Mouse (Mus musculus): Measurements from ENCODE around the gene Zfp213. TPM values are rescaled to one million over a fixed set of nuclear protein-coding genes. Genes with fewer than 3 reads are reported as not detected.
"Not testable (repeated sequence)": the region's sequence is repeated elsewhere in the genome, so short reads cannot be mapped to it uniquely, and the experiment has no call there.

Zfp213 gene
- polyA plus RNA-seq, 1 experiment from 2014 or later: 21.3 TPM

DNA sequence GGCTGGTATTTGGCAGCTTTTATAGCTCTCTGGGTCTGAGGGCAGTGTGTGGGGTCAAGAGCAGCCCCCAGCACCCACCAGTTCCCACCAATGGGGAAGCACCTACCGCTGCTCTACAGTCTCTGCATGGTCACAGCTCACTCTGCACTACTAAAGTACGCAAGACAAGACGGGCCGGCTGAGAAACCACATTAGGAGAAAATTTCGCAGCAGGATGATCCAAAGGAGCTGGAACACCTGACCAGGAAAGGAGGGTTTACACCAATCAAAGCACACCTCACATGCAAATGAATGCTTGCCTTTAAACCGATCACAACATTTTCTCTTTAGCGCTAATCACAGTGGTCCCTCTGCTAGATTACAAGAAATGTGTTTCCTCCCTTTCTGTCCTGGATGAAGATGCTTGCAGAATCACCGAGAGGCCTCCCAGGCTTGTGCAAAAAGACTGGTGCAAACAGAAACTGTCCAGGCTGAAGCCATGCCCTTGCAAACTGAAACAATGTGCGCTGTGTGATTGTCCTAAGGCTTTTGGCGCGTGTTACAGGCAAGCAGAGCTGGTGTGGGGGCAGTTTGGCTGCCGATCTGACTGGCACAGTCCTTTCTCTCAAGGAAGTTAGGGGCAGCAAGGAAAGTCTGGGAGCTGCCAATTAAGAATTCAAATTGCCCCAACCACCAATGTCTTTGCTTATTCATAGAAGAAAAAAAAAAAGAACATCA, 21.9 kb downstream of the Zfp213 start:
- ATAC-seq (ENCODE audit: low FRiP score, low read depth): no peak
- no peaks in the 10 kb centered on the region for H3K36me3 ChIP-seq
- H3K4me3 ChIP-seq: no peak overlapping the region

GRCm38 (mm10) chr17:23540605-23541475, 23.2 kb downstream of the Zfp213 start:
- Histone ChIP-seq H3K4me3 (no peak overlapping the region), H3K36me3 (no peaks in the 10 kb centered on the region), H3K4me1 (peaks cover 14% of the 10 kb centered on the region; the same call in 1 of the 2 replicates), H3K27ac (no peak overlapping the region), H3K9me3 (no peaks in the 10 kb centered on the region), H3K27me3 (replicated peaks) (peaks cover 25% of the 10 kb centered on the region), H3K4me2 (replicated peaks) (peak overlapping the region; percentile 39), H3K9ac (no peak overlapping the region)
- ATAC-seq (ENCODE audit: low FRiP score, low read depth): no peak; the same call in 1 of the 2 replicates
- WGBS: 11% methylated on average over 31 of the region's 31 CpGs

More for the DNA sequence above, 21.9 kb downstream of the Zfp213 start:
- Histone ChIP-seq H3K4me1 (peaks cover 14% of the 10 kb centered on the region; the same call in 1 of the 2 replicates), H3K9me3 (no peaks in the 10 kb centered on the region), H3K27ac (no peak overlapping the region), H3K27me3 (replicated peaks) (peaks cover 22% of the 10 kb centered on the region), H3K4me2 (replicated peaks) (peak overlapping the region; percentile 43), H3K9ac (no peak overlapping the region)
- 14% methylated on average over 12 of the region's 12 CpGs for WGBS

DNA sequence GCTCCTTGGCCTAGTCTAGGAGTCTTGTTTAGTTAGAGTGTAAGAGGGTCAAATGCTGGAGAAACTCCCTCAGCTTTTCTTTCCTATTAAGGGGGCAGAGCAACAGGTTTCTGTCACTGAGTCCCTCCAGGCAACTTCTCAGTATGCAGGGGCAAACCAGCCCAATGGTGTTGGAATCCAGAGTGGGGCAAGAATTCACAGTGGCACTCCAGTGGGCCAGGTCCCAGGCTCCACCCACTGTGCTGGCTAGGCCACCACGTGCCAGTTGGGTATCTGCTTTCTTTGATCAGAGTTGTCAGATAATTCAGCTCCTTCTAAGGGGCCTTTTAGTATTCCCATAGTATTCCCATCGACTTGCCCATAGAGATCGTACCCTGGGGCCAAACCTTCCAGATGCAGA, 23.9 kb downstream of the Zfp213 start:
- ATAC-seq (ENCODE audit: low FRiP score, low read depth): no peak
- Histone ChIP-seq H3K9me3 (no peaks in the 10 kb centered on the region), H3K36me3 (no peaks in the 10 kb centered on the region), H3K27ac (no peak overlapping the region), H3K4me2 (replicated peaks) (peak overlapping the region; percentile 39; the same call in 1 of the 2 replicates), H3K27me3 (replicated peaks) (peaks cover 25% of the 10 kb centered on the region), H3K4me3 (no peak overlapping the region), H3K4me1 (peaks cover 14% of the 10 kb centered on the region; the same call in 1 of the 2 replicates), H3K9ac (no peak overlapping the region)
- 34% methylated on average over 3 of the region's 3 CpGs for WGBS

DNA sequence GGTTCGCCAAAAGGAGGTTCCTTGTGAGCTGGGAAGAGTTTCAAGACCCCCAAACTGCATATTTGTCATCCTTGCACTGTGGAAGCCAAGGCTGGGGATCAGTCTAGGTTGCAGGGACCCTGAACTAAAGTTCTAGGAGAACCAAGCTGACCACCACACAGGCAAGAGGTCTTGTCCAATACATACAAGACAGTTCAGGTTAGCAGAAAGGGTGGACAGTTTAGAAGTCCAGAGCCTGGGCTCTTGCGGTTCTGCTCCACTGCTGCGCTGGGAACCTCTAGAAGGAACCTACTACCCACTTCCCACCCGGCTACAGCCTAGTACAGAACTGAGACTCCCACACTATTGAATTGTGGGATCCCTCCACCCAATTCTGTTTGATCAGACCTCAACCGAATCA, 24.4 kb downstream of the Zfp213 start:
- H3K9me3 ChIP-seq: no peaks in the 10 kb centered on the region
- H3K4me2 ChIP-seq (replicated peaks): no peak overlapping the region
- no peaks in the 10 kb centered on the region for H3K36me3 ChIP-seq
- no peak overlapping the region for H3K4me3 ChIP-seq
- ATAC-seq (ENCODE audit: low FRiP score, low read depth): no peak
- H3K9ac ChIP-seq: no peak overlapping the region
- no peak overlapping the region for H3K27ac ChIP-seq
- H3K4me1 ChIP-seq: peaks cover 14% of the 10 kb centered on the region; the same call in 1 of the 2 replicates
- WGBS: 85% methylated on average over 5 of the region's 5 CpGs
- peaks cover 30% of the 10 kb centered on the region for H3K27me3 ChIP-seq (replicated peaks)

- WGBS: 10% methylated on average over 21 of the region's 21 CpGs
- no peak overlapping the region for H3K27ac ChIP-seq
- H3K36me3 ChIP-seq: no peaks in the 10 kb centered on the region
- peaks cover 38% of the 10 kb centered on the region for H3K27me3 ChIP-seq (replicated peaks)
- no peak overlapping the region for H3K9ac ChIP-seq
- peak overlapping the region; percentile 54 for H3K4me2 ChIP-seq (replicated peaks)
- ATAC-seq (ENCODE audit: low FRiP score, low read depth): no peak
- peak overlapping the region; percentile 23 for H3K4me3 ChIP-seq
- H3K4me1 ChIP-seq: peaks cover 14% of the 10 kb centered on the region; the same call in 1 of the 2 replicates
- H3K9me3 ChIP-seq: no peaks in the 10 kb centered on the region
Observed at GRCm38 (mm10) chr17:23538299-23539015, 25.6 kb downstream of the Zfp213 start.

- ATAC-seq (ENCODE audit: low FRiP score, low read depth): no peak
- WGBS: 5% methylated on average over 27 of the region's 27 CpGs
- 0 out of 2 replicates have a peak overlapping the region, but pooled peaks have one; percentile 33 for H3K9ac ChIP-seq
- peak overlapping the region; percentile 54 for H3K4me2 ChIP-seq (replicated peaks)
- peak overlapping the region; percentile 23 for H3K4me3 ChIP-seq
- H3K4me1 ChIP-seq: peaks cover 14% of the 10 kb centered on the region; the same call in 1 of the 2 replicates
- no peaks in the 10 kb centered on the region for H3K9me3 ChIP-seq
- H3K27me3 ChIP-seq (replicated peaks): peaks cover 38% of the 10 kb centered on the region
- no peak overlapping the region for H3K27ac ChIP-seq
- H3K36me3 ChIP-seq: no peaks in the 10 kb centered on the region
Observed at GRCm38 (mm10) chr17:23537554-23538255, 26.3 kb downstream of the Zfp213 start.

- ATAC-seq (ENCODE audit: low FRiP score, low read depth); H3K9me3 ChIP-seq; H3K4me3 ChIP-seq; H3K36me3 ChIP-seq; H3K27ac ChIP-seq; H3K4me1 ChIP-seq; H3K9ac ChIP-seq: not testable (repeated sequence)
- Histone ChIP-seq H3K4me2 (replicated peaks) (peak overlapping the region; percentile 20; the same call in 1 of the 2 replicates), H3K27me3 (replicated peaks) (peaks cover 34% of the 10 kb centered on the region)
- WGBS: 1% methylated on average over 18 of the region's 29 CpGs
Observed at GRCm38 (mm10) chr17:23535046-23535788, 28.8 kb downstream of the Zfp213 start.

DNA sequence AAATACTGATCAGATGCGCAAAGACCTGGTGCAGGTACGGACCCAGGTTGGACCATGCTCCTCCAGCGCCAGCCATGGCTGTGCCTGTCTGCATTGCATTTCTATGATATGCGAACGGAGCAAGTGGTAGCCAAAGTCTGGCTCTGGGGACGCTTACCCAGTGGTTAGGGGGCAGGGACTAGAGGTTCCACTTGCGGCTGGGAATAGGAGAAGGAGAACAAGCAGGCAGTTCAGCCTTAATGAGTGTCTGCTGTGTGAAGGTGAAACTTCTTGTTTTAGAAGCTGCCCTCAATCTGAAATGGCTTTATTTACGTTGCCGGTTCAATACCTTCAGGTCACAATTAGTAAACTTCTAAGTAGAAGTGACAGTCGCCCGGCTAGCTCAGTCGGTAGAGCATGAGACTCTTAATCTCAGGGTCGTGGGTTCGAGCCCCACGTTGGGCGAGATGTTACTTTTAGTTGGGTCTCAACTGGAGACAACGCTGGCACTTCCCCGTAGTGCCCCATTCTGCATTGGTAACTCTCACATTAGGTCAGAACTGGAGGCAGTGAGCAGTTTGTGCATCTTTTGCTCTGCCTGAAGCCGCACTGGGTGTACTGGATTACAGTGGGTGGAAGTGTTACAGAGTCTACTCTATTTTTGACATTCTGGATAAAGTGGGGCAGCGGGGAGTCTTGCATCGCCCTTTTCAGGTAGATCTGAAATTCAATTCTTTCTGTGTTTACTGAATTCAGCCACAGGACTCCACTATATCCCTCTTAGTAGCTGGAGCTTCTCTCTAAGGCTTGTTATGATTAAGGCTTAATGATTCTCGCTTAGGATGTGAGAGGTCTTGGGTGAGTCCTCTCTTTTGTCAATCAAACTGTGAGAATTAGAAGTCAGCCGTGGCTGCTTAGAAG, 30.2 kb downstream of the Zfp213 start:
- peaks cover 32% of the 10 kb centered on the region for H3K27me3 ChIP-seq (replicated peaks)
- H3K9ac ChIP-seq; H3K4me3 ChIP-seq; H3K27ac ChIP-seq; H3K4me2 ChIP-seq (replicated peaks); H3K36me3 ChIP-seq; H3K4me1 ChIP-seq; ATAC-seq (ENCODE audit: low FRiP score, low read depth); H3K9me3 ChIP-seq: not testable (repeated sequence)
- WGBS: 10% methylated on average over 11 of the region's 23 CpGs

GRCm38 (mm10) chr17:23531408-23531807, 32.6 kb downstream of the Zfp213 start:
- H3K4me3 ChIP-seq; H3K9ac ChIP-seq; H3K4me1 ChIP-seq; H3K27ac ChIP-seq; H3K4me2 ChIP-seq (replicated peaks); H3K9me3 ChIP-seq; ATAC-seq (ENCODE audit: low FRiP score, low read depth); H3K36me3 ChIP-seq: not testable (repeated sequence)
- peaks cover 12% of the 10 kb centered on the region for H3K27me3 ChIP-seq (replicated peaks)
- WGBS: 22% methylated on average over 1 of the region's 1 CpGs

DNA sequence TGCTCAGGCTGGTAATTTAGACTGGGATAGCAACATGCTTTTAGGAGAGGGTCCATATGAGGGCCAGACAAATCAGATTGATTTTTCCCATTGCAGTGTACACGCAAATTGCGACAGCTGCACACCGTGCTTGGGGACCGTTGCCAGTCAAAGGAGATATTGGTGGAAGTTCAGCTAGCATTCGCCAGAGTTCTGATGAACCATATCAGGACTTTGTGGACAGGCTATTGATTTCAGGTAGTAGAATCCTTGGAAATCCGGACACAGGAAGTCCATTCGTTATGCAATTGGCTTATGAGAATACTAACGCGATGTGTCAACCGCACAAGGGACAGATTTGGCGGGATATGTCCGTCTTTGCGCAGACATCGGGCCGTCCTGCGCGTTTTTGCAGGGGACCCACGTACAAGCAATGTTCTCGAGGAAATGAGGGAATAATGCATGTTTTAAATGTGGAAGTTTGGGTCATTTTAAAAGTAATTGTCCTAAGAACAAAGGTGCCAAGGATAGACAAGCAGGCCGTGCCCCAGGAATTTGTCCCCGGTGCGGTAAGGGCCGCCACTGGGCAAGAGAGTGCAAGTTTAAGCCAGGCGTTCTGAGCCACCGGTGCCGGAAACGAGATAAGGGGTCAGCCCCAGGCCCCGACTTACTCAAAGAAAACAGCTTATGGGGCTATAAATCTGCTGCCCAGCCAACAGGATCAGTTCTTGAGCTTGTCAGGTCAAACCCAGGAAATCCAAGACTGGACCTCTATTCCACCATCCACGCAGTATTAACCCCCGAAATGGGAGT, 40.9 kb downstream of the Zfp213 start:
- H3K27ac ChIP-seq; H3K9me3 ChIP-seq; H3K36me3 ChIP-seq; H3K4me1 ChIP-seq; H3K4me3 ChIP-seq; H3K4me2 ChIP-seq (replicated peaks); H3K9ac ChIP-seq; H3K27me3 ChIP-seq (replicated peaks); ATAC-seq (ENCODE audit: low FRiP score, low read depth): not testable (repeated sequence)
- WGBS: 72% methylated on average over 30 of the region's 30 CpGs

Data from neural tube, embryonic 12.5 days (tissue).